Mouse (Mus musculus): ENCODE results near the gene Gpank1.

Gpank1 gene

DNA sequence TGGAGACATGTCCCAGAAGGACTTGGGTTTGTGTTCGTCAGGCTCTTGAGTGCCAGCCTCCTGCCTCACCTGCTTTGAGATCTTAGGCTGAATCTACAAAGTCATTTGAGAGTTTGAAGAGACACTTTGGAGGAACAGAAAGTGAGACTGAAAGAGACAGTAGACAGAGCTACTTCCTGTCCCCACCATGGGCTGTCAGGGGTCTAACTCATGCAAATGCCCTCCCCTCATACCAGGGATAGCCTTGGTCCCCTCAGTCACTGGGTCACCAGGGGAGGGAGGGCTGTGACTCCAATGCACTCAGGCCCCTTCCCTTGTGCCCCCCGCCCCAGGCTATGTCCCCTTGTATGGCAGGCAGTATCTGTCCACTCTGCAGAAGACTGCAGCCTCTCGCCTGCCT lies 52.1 kb downstream of the Gpank1 start:
- no peak for TF ChIP-seq GATA4 (IDR thresholded peaks at IDR 0.05; ENCODE audit: insufficient replicate concordance, low read length)

Data from liver, adult (tissue).